ENCODE assay signal across 28 mouse cellular contexts in the genomic region with DNA sequence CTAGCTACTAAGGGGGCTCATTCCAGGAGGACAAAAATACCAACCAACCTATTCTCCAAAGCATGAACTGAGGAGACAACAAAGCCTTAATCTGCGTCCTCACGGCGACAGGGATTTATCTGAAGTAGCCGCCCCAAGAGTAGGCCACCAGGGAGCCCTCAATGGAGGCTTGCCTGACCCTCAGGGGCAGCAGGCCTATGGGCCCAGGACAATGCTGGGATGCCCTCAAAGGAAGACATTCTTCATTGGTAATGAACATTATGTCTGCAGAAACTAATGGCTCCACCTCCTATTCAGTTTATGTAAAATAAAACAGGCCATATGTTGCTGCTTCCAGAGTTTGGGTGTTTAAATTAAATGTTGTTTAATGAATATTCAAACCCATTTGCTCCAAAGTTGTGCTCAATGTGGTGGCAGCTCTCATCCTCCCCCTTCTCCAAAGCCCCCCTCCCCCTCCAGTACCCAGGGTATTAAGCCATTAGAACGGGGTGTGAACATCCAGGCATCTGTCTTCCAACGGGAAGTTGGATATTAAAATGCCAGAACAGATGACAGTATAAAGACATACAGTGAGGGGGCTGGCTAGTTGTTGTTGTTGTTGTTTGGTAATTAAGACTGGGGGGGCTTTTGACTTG. TPM values are rescaled to one million over a fixed set of nuclear protein-coding genes. Genes with fewer than 3 reads are reported as not detected.
A peak's percentile ranks its signal among the peaks of the same experiment; 100 is the strongest.
DNase-seq lines count a peak whose midpoint lies in the region; ATAC-seq lines count a peak whose summit lies in the region.
"Had no signal": no experiment of that assay in that cellular context is flagged by ENCODE, and none has a peak within 500 bp of the region (broad histone marks: within the 10 kb centered on the region; RNA-seq: fewer than 3 reads in every experiment).

No protein-coding gene starts in this region.

- H3K27ac ChIP-seq in hindbrain, embryonic 12.5 days: no peak overlapping the region
- no peak overlapping the region for H3K27ac ChIP-seq in hindbrain, embryonic 14.5 days
- H3K27ac ChIP-seq in neural tube, embryonic 11.5 days (ENCODE audit: low read depth, low read length): no peak overlapping the region
- no peak overlapping the region for H3K27ac ChIP-seq in neural tube, embryonic 15.5 days (replicated peaks)
- H3K27ac ChIP-seq in forebrain, embryonic 14.5 days (ENCODE audit: low read depth, low read length): peak overlapping the region; percentile 68; the same call in 1 of the 2 replicates
- H3K27ac ChIP-seq in neural tube, embryonic 14.5 days (ENCODE audit: low read depth, low read length): peak overlapping the region; percentile 22; the same call in 1 of the 2 replicates
- H3K27ac ChIP-seq: gastrocnemius, adult 2 months; left cerebral cortex, adult 2 months; liver, embryonic 12.5 days; stomach, postnatal 0 days had no signal

- DNase-seq in hindbrain, embryonic 14.5 days (ENCODE audit: low spot score): no peak
- peak; percentile 43 for DNase-seq in neural tube, embryonic 11.5 days (ENCODE audit: low spot score)
- DNase-seq in forebrain, embryonic 14.5 days (ENCODE audit: low spot score): peak; percentile 87
- DNase-seq in ovary, postnatal 14 days (ENCODE audit: low spot score): no peak
- DNase-seq: adrenal gland, postnatal 25 days; cerebellum, adult 18-20 months; cerebellum, postnatal 14 days; gastrocnemius, adult 2 months; gastrocnemius, postnatal 36 days; heart, adult 18-20 months; heart, postnatal 4 days; kidney, adult 11 months; kidney, postnatal 14 days; liver, postnatal 0 days; lung, postnatal 36 days; right cerebral cortex, postnatal 4 days; thymus, adult 18-20 months; thymus, postnatal 25 days had no signal

- peak; percentile 65 for ATAC-seq in hindbrain, embryonic 12.5 days (ENCODE audit: low FRiP score)
- no peak for ATAC-seq in hindbrain, embryonic 14.5 days (ENCODE audit: low FRiP score)
- no peak for ATAC-seq in neural tube, embryonic 11.5 days (ENCODE audit: insufficient read depth, low FRiP score, low TSS enrichment)
- ATAC-seq in neural tube, embryonic 15.5 days (ENCODE audit: low FRiP score): no peak
- ATAC-seq in forebrain, embryonic 14.5 days: peak; percentile 86
- ATAC-seq in neural tube, embryonic 14.5 days (ENCODE audit: low read depth): no peak; the same call in 1 of the 2 replicates
- ATAC-seq: inflammation-experienced regulatory T-cells, adult 6 months; liver, embryonic 12.5 days; liver, postnatal 0 days; midbrain, embryonic 16.5 days had no signal

- 38% methylated on average over 6 of the region's 6 CpGs for WGBS in hindbrain, embryonic 12.5 days
- WGBS in hindbrain, embryonic 14.5 days: 32% methylated on average over 6 of the region's 6 CpGs
- WGBS in neural tube, embryonic 11.5 days: 67% methylated on average over 6 of the region's 6 CpGs
- 36% methylated on average over 6 of the region's 6 CpGs for WGBS in neural tube, embryonic 15.5 days
- 39% methylated on average over 6 of the region's 6 CpGs for WGBS in forebrain, embryonic 14.5 days
- WGBS in neural tube, embryonic 14.5 days: 38% methylated on average over 6 of the region's 6 CpGs

- H3K4me1 ChIP-seq in hindbrain, embryonic 12.5 days: peaks cover 12% of the 10 kb centered on the region
- H3K4me1 ChIP-seq in hindbrain, embryonic 14.5 days (replicated peaks; ENCODE audit: control insufficient read depth, insufficient read depth, low read length): peaks cover 11% of the 10 kb centered on the region
- H3K4me1 ChIP-seq in neural tube, embryonic 11.5 days (ENCODE audit: control insufficient read depth, insufficient read depth, low read length): peaks cover 11% of the 10 kb centered on the region
- H3K4me1 ChIP-seq in neural tube, embryonic 15.5 days: peaks cover 13% of the 10 kb centered on the region
- H3K4me1 ChIP-seq in forebrain, embryonic 14.5 days (ENCODE audit: control insufficient read depth, insufficient read depth, low read length): peaks cover 13% of the 10 kb centered on the region
- peaks cover 9% of the 10 kb centered on the region for H3K4me1 ChIP-seq in neural tube, embryonic 14.5 days (ENCODE audit: control insufficient read depth, insufficient read depth, low read length)
- H3K4me1 ChIP-seq: liver, embryonic 12.5 days had no signal

- no peak overlapping the region for H3K4me3 ChIP-seq in hindbrain, embryonic 12.5 days
- H3K4me3 ChIP-seq in hindbrain, embryonic 14.5 days (replicated peaks; ENCODE audit: low read length): no peak overlapping the region
- H3K4me3 ChIP-seq in neural tube, embryonic 11.5 days (ENCODE audit: low read depth, low read length): no peak overlapping the region
- no peak overlapping the region for H3K4me3 ChIP-seq in neural tube, embryonic 15.5 days (replicated peaks)
- H3K4me3 ChIP-seq in forebrain, embryonic 14.5 days (ENCODE audit: low read depth, low read length): no peak overlapping the region
- no peak overlapping the region for H3K4me3 ChIP-seq in neural tube, embryonic 14.5 days (ENCODE audit: low read depth, low read length)
- H3K4me3 ChIP-seq: gastrocnemius, adult 2 months; heart, embryonic 12.5 days; left cerebral cortex, adult 2 months; liver, embryonic 12.5 days; myocyte had no signal

- no peak overlapping the region for H3K4me2 ChIP-seq in hindbrain, embryonic 12.5 days (replicated peaks)
- H3K4me2 ChIP-seq in hindbrain, embryonic 14.5 days (replicated peaks): no peak overlapping the region
- no peak overlapping the region for H3K4me2 ChIP-seq in neural tube, embryonic 11.5 days (ENCODE audit: low read depth)
- H3K4me2 ChIP-seq in neural tube, embryonic 15.5 days: no peak overlapping the region
- H3K4me2 ChIP-seq in forebrain, embryonic 14.5 days (ENCODE audit: low read length): no peak overlapping the region
- H3K4me2 ChIP-seq in neural tube, embryonic 14.5 days (ENCODE audit: low read depth, low read length): no peak overlapping the region
- H3K4me2 ChIP-seq: heart, embryonic 12.5 days; liver, embryonic 12.5 days had no signal

- H3K36me3 ChIP-seq in hindbrain, embryonic 12.5 days: no peaks in the 10 kb centered on the region
- H3K36me3 ChIP-seq in hindbrain, embryonic 14.5 days (replicated peaks; ENCODE audit: control insufficient read depth, insufficient read depth): no peaks in the 10 kb centered on the region
- H3K36me3 ChIP-seq in neural tube, embryonic 11.5 days (ENCODE audit: control insufficient read depth, insufficient read depth, low read length): no peaks in the 10 kb centered on the region
- no peaks in the 10 kb centered on the region for H3K36me3 ChIP-seq in neural tube, embryonic 15.5 days
- no peaks in the 10 kb centered on the region for H3K36me3 ChIP-seq in forebrain, embryonic 14.5 days (ENCODE audit: control insufficient read depth, insufficient read depth, low read length)
- no peaks in the 10 kb centered on the region for H3K36me3 ChIP-seq in neural tube, embryonic 14.5 days (ENCODE audit: control insufficient read depth, insufficient read depth, low read length)
- H3K36me3 ChIP-seq: heart, embryonic 12.5 days; liver, embryonic 12.5 days had no signal

- peaks cover 4% of the 10 kb centered on the region; the same call in 1 of the 2 replicates for H3K9me3 ChIP-seq in hindbrain, embryonic 12.5 days (replicated peaks)
- peaks cover 7% of the 10 kb centered on the region; the same call in 1 of the 2 replicates for H3K9me3 ChIP-seq in hindbrain, embryonic 14.5 days (ENCODE audit: control insufficient read depth, low read length)
- H3K9me3 ChIP-seq in neural tube, embryonic 11.5 days (ENCODE audit: control insufficient read depth, low read length): 0 out of 2 replicates have a peak, but pooled peaks cover 3% of the 10 kb centered on the region
- H3K9me3 ChIP-seq in neural tube, embryonic 15.5 days (replicated peaks): 0 out of 2 replicates have a peak, but pooled peaks cover 3% of the 10 kb centered on the region
- 0 out of 2 replicates have a peak, but pooled peaks cover 4% of the 10 kb centered on the region for H3K9me3 ChIP-seq in forebrain, embryonic 14.5 days (replicated peaks; ENCODE audit: control insufficient read depth, low read length)
- no peaks in the 10 kb centered on the region for H3K9me3 ChIP-seq in neural tube, embryonic 14.5 days (ENCODE audit: control insufficient read depth, low read length)
- H3K9me3 ChIP-seq: liver, embryonic 12.5 days had no signal

- no peaks in the 10 kb centered on the region for H3K27me3 ChIP-seq in hindbrain, embryonic 12.5 days
- no peaks in the 10 kb centered on the region for H3K27me3 ChIP-seq in hindbrain, embryonic 14.5 days (ENCODE audit: control insufficient read depth, insufficient read depth, low read length)
- no peaks in the 10 kb centered on the region for H3K27me3 ChIP-seq in neural tube, embryonic 11.5 days (ENCODE audit: control insufficient read depth, insufficient read depth, low read length)
- no peaks in the 10 kb centered on the region for H3K27me3 ChIP-seq in neural tube, embryonic 15.5 days (replicated peaks)
- no peaks in the 10 kb centered on the region for H3K27me3 ChIP-seq in forebrain, embryonic 14.5 days (replicated peaks; ENCODE audit: control insufficient read depth, insufficient read depth, low read length)
- H3K27me3 ChIP-seq in neural tube, embryonic 14.5 days (ENCODE audit: control insufficient read depth, insufficient read depth, low read length): no peaks in the 10 kb centered on the region
- H3K27me3 ChIP-seq: heart, embryonic 12.5 days had no signal

- no peak overlapping the region for H3K9ac ChIP-seq in hindbrain, embryonic 12.5 days
- H3K9ac ChIP-seq in hindbrain, embryonic 14.5 days: no peak overlapping the region
- H3K9ac ChIP-seq in neural tube, embryonic 11.5 days (ENCODE audit: low read length): no peak overlapping the region
- no peak overlapping the region for H3K9ac ChIP-seq in neural tube, embryonic 15.5 days (replicated peaks)
- no peak overlapping the region for H3K9ac ChIP-seq in forebrain, embryonic 14.5 days (ENCODE audit: low read length)
- no peak overlapping the region for H3K9ac ChIP-seq in neural tube, embryonic 14.5 days (replicated peaks; ENCODE audit: low read depth, low read length)
- H3K9ac ChIP-seq: heart, embryonic 12.5 days; liver, embryonic 12.5 days; liver, postnatal 0 days had no signal

RNA-seq across cellular contexts. Expression of a gene that starts 25.7 kb away (rescaled TPM):
- 852 and 899 TPM in 2 replicates for polyA plus RNA-seq in hindbrain, embryonic 12.5 days (2016; fragmentation: Nextera tagmentation; extraction: Ambion mirVana)
- polyA plus RNA-seq in hindbrain, embryonic 14.5 days (2014; fragmentation: Nextera tagmentation; extraction: Ambion mirVana): 703 and 824 TPM in 2 replicates
- polyA plus RNA-seq in neural tube, embryonic 11.5 days (2014; fragmentation: Nextera tagmentation; extraction: Ambion mirVana): 983 and 1,021 TPM in 2 replicates
- 573 and 590 TPM in 2 replicates for polyA plus RNA-seq in neural tube, embryonic 15.5 days (2015; fragmentation: Nextera tagmentation; extraction: Ambion mirVana)
- polyA plus RNA-seq in forebrain, embryonic 14.5 days (2014; fragmentation: Nextera tagmentation; extraction: Ambion mirVana): 726 and 919 TPM in 2 replicates
- polyA plus RNA-seq in neural tube, embryonic 14.5 days (2014; fragmentation: Nextera tagmentation; extraction: Ambion mirVana): 705 and 740 TPM in 2 replicates

RNA-seq across cellular contexts. Expression of a gene that starts 25.8 kb away (rescaled TPM):
- 20.3 and 22.2 TPM in 2 replicates for polyA plus RNA-seq in hindbrain, embryonic 12.5 days (2016; fragmentation: Nextera tagmentation; extraction: Ambion mirVana)
- 17.7 and 18.6 TPM in 2 replicates for polyA plus RNA-seq in hindbrain, embryonic 14.5 days (2014; fragmentation: Nextera tagmentation; extraction: Ambion mirVana)
- 20.6 and 21.5 TPM in 2 replicates for polyA plus RNA-seq in neural tube, embryonic 11.5 days (2014; fragmentation: Nextera tagmentation; extraction: Ambion mirVana)
- 16.2 and 17.5 TPM in 2 replicates for polyA plus RNA-seq in neural tube, embryonic 15.5 days (2015; fragmentation: Nextera tagmentation; extraction: Ambion mirVana)
- 14.7 and 15.5 TPM in 2 replicates for polyA plus RNA-seq in forebrain, embryonic 14.5 days (2014; fragmentation: Nextera tagmentation; extraction: Ambion mirVana)
- polyA plus RNA-seq in neural tube, embryonic 14.5 days (2014; fragmentation: Nextera tagmentation; extraction: Ambion mirVana): 19.8 and 23.7 TPM in 2 replicates

Comparison
In these comparisons a context has a peak if more than half of its experiments do, and no peak if none do; other contexts are left out.
1. ATAC-seq: peak in hindbrain, embryonic 12.5 days (single experiment) and forebrain, embryonic 14.5 days (single experiment); none in hindbrain, embryonic 14.5 days (single experiment), neural tube, embryonic 11.5 days (single experiment), neural tube, embryonic 15.5 days (single experiment) and neural tube, embryonic 14.5 days (single experiment).
2. H3K27ac ChIP-seq: peak in forebrain, embryonic 14.5 days (single experiment) and neural tube, embryonic 14.5 days (single experiment); none in hindbrain, embryonic 12.5 days (single experiment), hindbrain, embryonic 14.5 days (single experiment), neural tube, embryonic 11.5 days (single experiment) and neural tube, embryonic 15.5 days (single experiment).
3. DNase-seq: peak in neural tube, embryonic 11.5 days (single experiment) and forebrain, embryonic 14.5 days (single experiment); none in hindbrain, embryonic 14.5 days (single experiment) and ovary, postnatal 14 days (single experiment).